Mouse (Mus musculus) liver, postnatal 0 days (tissue): Measurements from ENCODE around the gene Vipas39. TPM values are rescaled to one million over a fixed set of nuclear protein-coding genes. Genes with fewer than 3 reads are reported as not detected.

ENCODE experiments used
- ATAC-seq: fragments of 200-750 bp; cut with Nextera tagmentation; 2 replicates; pipeline ENCODE4 v1.8.0; 2017; ENCODE audit warnings: mild to moderate bottlenecking, moderate library complexity
- DNase-seq: peaks from one replicate; pipeline ENCODE4 v3.0.0-alpha.2; 2016
- H3K27ac ChIP-seq: fragments of 300-500 bp; sonication (generic); 2 replicates; pipeline ENCODE4 v1.5.1; 2014; ENCODE audit warnings: antibody characterized with exemption, moderate library complexity, mild to moderate bottlenecking, low read depth
- H3K27me3 ChIP-seq: fragments of 300-500 bp; sonication (generic); 2 replicates; pipeline ENCODE4 v1.6.1; 2014; ENCODE audit warnings: low read length, control low read depth, mixed read lengths; ENCODE audit not compliant: insufficient read depth
- H3K36me3 ChIP-seq: fragments of 300-500 bp; sonication (generic); replicated peaks from 2 replicates; pipeline ENCODE4 v1.6.1; 2014; ENCODE audit warnings: mild to moderate bottlenecking, control low read depth, low read length, moderate library complexity, mixed read lengths; ENCODE audit not compliant: insufficient read depth
- H3K4me1 ChIP-seq: fragments of 300-500 bp; sonication (generic); 2 replicates; pipeline ENCODE4 v1.6.1; 2014; ENCODE audit warnings: antibody characterized with exemption, mild to moderate bottlenecking, control low read depth; ENCODE audit not compliant: insufficient read depth
- H3K4me2 ChIP-seq: fragments of 300-500 bp; sonication (generic); 2 replicates; pipeline ENCODE4 v1.6.1; 2014; ENCODE audit warnings: low read depth, mild to moderate bottlenecking, low read length, moderate library complexity, mixed read lengths
- H3K4me3 ChIP-seq: fragments of 300-500 bp; sonication (generic); 2 replicates; pipeline ENCODE4 v1.5.1; 2014; ENCODE audit warnings: low read depth, low read length
- H3K9ac ChIP-seq: fragments of 300-500 bp; sonication (generic); replicated peaks from 2 replicates; pipeline ENCODE4 v1.6.1; 2014; ENCODE audit warnings: mild to moderate bottlenecking, moderate library complexity
- H3K9me3 ChIP-seq: fragments of 300-500 bp; sonication (generic); 2 replicates; pipeline ENCODE4 v1.6.1; 2016; ENCODE audit warnings: mild to moderate bottlenecking, control low read depth, low read length, mixed read lengths
- CTCF ChIP-seq: sonication (generic); IDR thresholded peaks from 2 replicates; pipeline ENCODE4 v1.5.1; 2016; ENCODE audit warnings: antibody characterized with exemption, low read depth
- EP300 ChIP-seq: IDR thresholded peaks from 2 replicates; pipeline ENCODE4 v1.6.1; 2016; ENCODE audit warnings: antibody characterized with exemption, low read depth, mild to moderate bottlenecking
- WGBS: fragments of 180-500 bp; shearing (Covaris S2); extraction: QIAGEN DNeasy Blood & Tissue Kit; methylation state at CpG from one replicate; pipeline ENCODE4 v1.1.7; 2014; ENCODE audit not compliant: insufficient replicate concordance; 5-methylcytosine and 5-hydroxymethylcytosine counted together
- microRNA-seq: library from miRNA; unstranded; fragments of <30 nt; microRNA quantifications from one replicate; pipeline ENCODE4, GENCODE M21; 2016
- polyA plus RNA-seq: library from polyadenylated mRNA; unstranded; fragments of >200 nt; fragmentation: Nextera tagmentation; extraction: Ambion mirVana; gene quantifications from 2 replicates; pipeline ENCODE4 v1.2.1, GENCODE M21; 2015

Vipas39 gene
- polyA plus RNA-seq, 1 experiment from 2014 or later: 8.2 TPM

- Histone ChIP-seq H3K27ac (no peak overlapping the region), H3K4me1 (no peaks in the 10 kb centered on the region), H3K9me3 (no peaks in the 10 kb centered on the region), H3K4me2 (no peak overlapping the region), H3K36me3 (no peaks in the 10 kb centered on the region), H3K9ac (no peak overlapping the region), H3K4me3 (no peak overlapping the region), H3K27me3 (no peaks in the 10 kb centered on the region)
- TF ChIP-seq CTCF (no peak), EP300 (no peak)
- 42% methylated on average over 3 of the region's 3 CpGs for WGBS
- DNase-seq: no peak
- ATAC-seq: no peak
Measured at GRCm38 (mm10) chr12:87193008-87193407, 73.0 kb downstream of the Vipas39 start.

Small RNA genes within 50 kb of the gene (microRNA-seq; reads per million reads assigned to microRNA genes)
- gene Gm47293: not detected

Other genes starting within 250 kb of the Vipas39 start
- gene Tmem63c, start 244.9 kb downstream of the Vipas39 start, polyA plus RNA-seq: not detected in 2 replicates
- gene Ngb, start 163.7 kb downstream of the Vipas39 start, polyA plus RNA-seq: 0.06 TPM in 1 of 2 replicates, not detected in the other
- gene Gstz1, start 119.1 kb downstream of the Vipas39 start, polyA plus RNA-seq: 257 and 279 TPM in 2 replicates
- gene Pomt2, start 118.3 kb downstream of the Vipas39 start, polyA plus RNA-seq: 4.3 and 4.5 TPM in 2 replicates
- gene Samd15, start 66.5 kb downstream of the Vipas39 start, polyA plus RNA-seq: 2.3 and 2.8 TPM in 2 replicates
- 0.36 and 0.42 TPM in 2 replicates for gene Tmed8, start 65.8 kb downstream of the Vipas39 start, polyA plus RNA-seq
- 0.19 and 0.45 TPM in 2 replicates for gene Noxred1, start 27.5 kb downstream of the Vipas39 start, polyA plus RNA-seq
- 89.4 and 91.5 TPM in 2 replicates for gene Ahsa1, start 223 bp upstream of the Vipas39 start, polyA plus RNA-seq
- 0.08 and 0.17 TPM in 2 replicates for gene Ism2, start 33.4 kb upstream of the Vipas39 start, polyA plus RNA-seq
- gene Sptlc2, start 122.1 kb upstream of the Vipas39 start, polyA plus RNA-seq: 39.5 and 42.3 TPM in 2 replicates
- gene Slirp, start 177.6 kb upstream of the Vipas39 start, polyA plus RNA-seq: 132 and 146 TPM in 2 replicates
- 10.1 and 13.1 TPM in 2 replicates for gene Alkbh1, start 177.8 kb upstream of the Vipas39 start, polyA plus RNA-seq
- gene Snw1, start 206.0 kb upstream of the Vipas39 start, polyA plus RNA-seq: 41.3 and 42.0 TPM in 2 replicates
- gene Gm5788, start 228.5 kb upstream of the Vipas39 start, polyA plus RNA-seq: not detected in 2 replicates
- not detected in 2 replicates for gene Gm8300, start 248.1 kb upstream of the Vipas39 start, polyA plus RNA-seq